26 mouse cellular contexts compared by ENCODE assay signal in genomic region chr17:4982819-4983218, GRCm38 (mm10). TPM values are rescaled to one million over a fixed set of nuclear protein-coding genes. Genes with fewer than 3 reads are reported as not detected.
DNase-seq lines count a peak whose midpoint lies in the region; ATAC-seq lines count a peak whose summit lies in the region.
"Had no signal": no experiment of that assay in that cellular context is flagged by ENCODE, and none has a peak within 500 bp of the region (broad histone marks: within the 10 kb centered on the region; RNA-seq: fewer than 3 reads in every experiment).

No protein-coding gene starts in this region.

- H3K4me3 ChIP-seq in midbrain, embryonic 12.5 days: no peak overlapping the region
- H3K4me3 ChIP-seq in midbrain, embryonic 16.5 days (ENCODE audit: low read depth, low read length): no peak overlapping the region
- H3K4me3 ChIP-seq: forebrain, embryonic 10.5 days; forebrain, embryonic 13.5 days; heart, embryonic 12.5 days; heart, embryonic 15.5 days; hindbrain, embryonic 10.5 days; hindbrain, embryonic 13.5 days had no signal

- H3K36me3 ChIP-seq in midbrain, embryonic 12.5 days: no peaks in the 10 kb centered on the region
- H3K36me3 ChIP-seq in midbrain, embryonic 16.5 days (ENCODE audit: control insufficient read depth, insufficient read depth, low read length): no peaks in the 10 kb centered on the region
- H3K36me3 ChIP-seq: forebrain, embryonic 10.5 days; G1E; heart, embryonic 12.5 days; heart, embryonic 15.5 days; hindbrain, embryonic 10.5 days; hindbrain, embryonic 13.5 days had no signal

- 0 out of 2 replicates have a peak, but pooled peaks have one; percentile 23 for ATAC-seq in midbrain, embryonic 12.5 days (ENCODE audit: low FRiP score, low read depth)
- ATAC-seq in midbrain, embryonic 16.5 days: no peak
- ATAC-seq in megakaryocyte progenitor cell, adult 5-6 weeks (replicated peaks; ENCODE audit: poor library complexity): 0 out of 2 replicates have a peak, but pooled peaks have one; percentile 23
- ATAC-seq: forebrain, embryonic 13.5 days; forebrain, embryonic 16.5 days; hindbrain, embryonic 16.5 days; intestine, postnatal 0 days; Patski had no signal

- H3K27me3 ChIP-seq in midbrain, embryonic 12.5 days: peaks cover 45% of the 10 kb centered on the region
- H3K27me3 ChIP-seq in midbrain, embryonic 16.5 days (ENCODE audit: control insufficient read depth, insufficient read depth, low read depth, low read length): no peaks in the 10 kb centered on the region; the same call in 1 of the 2 replicates
- H3K27me3 ChIP-seq: heart, embryonic 12.5 days; heart, embryonic 15.5 days; hindbrain, embryonic 13.5 days; Patski had no signal

- H3K4me2 ChIP-seq in midbrain, embryonic 12.5 days (replicated peaks): no peak overlapping the region
- H3K4me2 ChIP-seq in midbrain, embryonic 16.5 days (ENCODE audit: low read length): no peak overlapping the region
- H3K4me2 ChIP-seq: forebrain, embryonic 13.5 days; heart, embryonic 12.5 days; heart, embryonic 15.5 days; hindbrain, embryonic 13.5 days had no signal

- peak; percentile 59 for DNase-seq in adrenal gland, postnatal 14 days
- no peak for DNase-seq in adrenal gland, adult 18-20 months (ENCODE audit: low spot score in 2 of 2)
- no peak for DNase-seq in kidney, postnatal 25 days
- DNase-seq: adrenal gland, postnatal 25 days; B cell, adult 2 months; cerebellum, adult 18-20 months; cerebellum, adult 9-10 months; cerebellum, postnatal 14 days; gastrocnemius, postnatal 10 days; gastrocnemius, postnatal 36 days; heart, postnatal 10 days; heart, postnatal 36 days had no signal

- H3K4me1 ChIP-seq in midbrain, embryonic 12.5 days: no peaks in the 10 kb centered on the region
- H3K4me1 ChIP-seq in midbrain, embryonic 16.5 days (ENCODE audit: control insufficient read depth, insufficient read depth, low read length): no peaks in the 10 kb centered on the region
- H3K4me1 ChIP-seq: forebrain, embryonic 10.5 days; forebrain, embryonic 13.5 days; heart, embryonic 15.5 days; hindbrain, embryonic 10.5 days; hindbrain, embryonic 13.5 days had no signal

- 94% methylated on average over 5 of the region's 5 CpGs for WGBS in midbrain, embryonic 12.5 days
- 91% methylated on average over 5 of the region's 5 CpGs for WGBS in midbrain, embryonic 16.5 days

- no peak overlapping the region for H3K27ac ChIP-seq in midbrain, embryonic 12.5 days (replicated peaks)
- no peak overlapping the region for H3K27ac ChIP-seq in midbrain, embryonic 16.5 days (ENCODE audit: low read length)
- H3K27ac ChIP-seq: forebrain, embryonic 10.5 days; forebrain, embryonic 13.5 days; heart, embryonic 15.5 days; hindbrain, embryonic 10.5 days; hindbrain, embryonic 13.5 days had no signal

- no peak overlapping the region for H3K9ac ChIP-seq in midbrain, embryonic 12.5 days (replicated peaks)
- H3K9ac ChIP-seq in midbrain, embryonic 16.5 days (ENCODE audit: low read depth, low read length): no peak overlapping the region
- H3K9ac ChIP-seq: forebrain, embryonic 13.5 days; heart, embryonic 12.5 days; heart, embryonic 15.5 days; hindbrain, embryonic 13.5 days had no signal

- no peaks in the 10 kb centered on the region for H3K9me3 ChIP-seq in midbrain, embryonic 12.5 days
- no peaks in the 10 kb centered on the region for H3K9me3 ChIP-seq in midbrain, embryonic 16.5 days (replicated peaks; ENCODE audit: control insufficient read depth, low read length, poor library complexity, severe bottlenecking)
- H3K9me3 ChIP-seq: forebrain, embryonic 10.5 days; forebrain, embryonic 13.5 days; G1E; heart, embryonic 12.5 days; heart, embryonic 15.5 days; hindbrain, embryonic 10.5 days; hindbrain, embryonic 13.5 days had no signal

RNA-seq across cellular contexts. Expression of gene Arid1b, which starts 11.3 kb away (rescaled TPM):
- total RNA-seq in adrenal gland, postnatal 14 days (2021): 70.0 and 75.6 TPM in 2 replicates
- total RNA-seq in adrenal gland, adult 18-20 months (2021): 10 to 100 TPM; 43.4 to 59.1 TPM
- 17.4 and 19.0 TPM in 2 replicates for polyA plus RNA-seq in midbrain, embryonic 12.5 days (2016; fragmentation: Nextera tagmentation; extraction: Ambion mirVana)
- polyA plus RNA-seq in midbrain, embryonic 16.5 days (2015; fragmentation: Nextera tagmentation; extraction: Ambion mirVana): 13.1 and 13.2 TPM in 2 replicates
- total RNA-seq in megakaryocyte progenitor cell, adult 5-6 weeks (2015): 34.1 and 42.0 TPM in 2 replicates
- 20.6 and 23.6 TPM in 2 replicates for total RNA-seq in megakaryocyte progenitor cell, adult 5-6 weeks (2017)
